Mouse (Mus musculus) hindbrain, embryonic 11.5 days (tissue): ENCODE measurements at regions not wholly inside any gene's neighbourhood (a gene's known extent, or its start where the extent isn't known, plus 50 kb on each side); places are given as distances from the start of the nearest gene placed in this dataset.
A peak's percentile ranks its signal among the peaks of the same experiment; 100 is the strongest.

Experiments
- ATAC-seq: fragments of 200-750 bp; cut with Nextera tagmentation; 2 replicates; pipeline ENCODE4 v1.8.0; 2017; ENCODE audit warnings: mild to moderate bottlenecking, moderate TSS enrichment, moderate library complexity; ENCODE audit not compliant: low FRiP score
- DNase-seq: peaks from one replicate; pipeline ENCODE4 v3.0.0-alpha.2; 2015; ENCODE audit warnings: low spot score
- H3K27ac ChIP-seq: fragments of 300-500 bp; sonication (generic); 2 replicates; pipeline ENCODE4 v1.5.1; 2014; ENCODE audit warnings: mild to moderate bottlenecking, low read depth, low read length
- H3K27me3 ChIP-seq: fragments of 300-500 bp; sonication (generic); 2 replicates; pipeline ENCODE4 v1.6.1; 2014; ENCODE audit warnings: mild to moderate bottlenecking, low read length, moderate library complexity, mixed read lengths; ENCODE audit not compliant: control insufficient read depth, insufficient read depth
- H3K36me3 ChIP-seq: fragments of 300-500 bp; sonication (generic); 2 replicates; pipeline ENCODE4 v1.6.1; 2014; ENCODE audit warnings: mild to moderate bottlenecking, low read length, moderate library complexity, mixed read lengths; ENCODE audit not compliant: control insufficient read depth, insufficient read depth
- H3K4me1 ChIP-seq: fragments of 300-500 bp; sonication (generic); replicated peaks from 2 replicates; pipeline ENCODE4 v1.6.1; 2014; ENCODE audit warnings: low read length, mixed read lengths; ENCODE audit not compliant: control insufficient read depth, insufficient read depth
- H3K4me2 ChIP-seq: fragments of 300-500 bp; sonication (generic); replicated peaks from 2 replicates; pipeline ENCODE4 v1.6.1; 2014; ENCODE audit warnings: mild to moderate bottlenecking, low read depth, low read length
- H3K4me3 ChIP-seq: fragments of 300-500 bp; sonication (generic); 2 replicates; pipeline ENCODE4 v1.5.1; 2014; ENCODE audit warnings: low read depth, low read length
- H3K9ac ChIP-seq: fragments of 300-500 bp; sonication (generic); 2 replicates; pipeline ENCODE4 v1.6.1; 2014; ENCODE audit warnings: low read depth, low read length
- H3K9me3 ChIP-seq: fragments of 300-500 bp; sonication (generic); 2 replicates; pipeline ENCODE4 v1.6.1; 2016; ENCODE audit warnings: low read length; ENCODE audit not compliant: control insufficient read depth
- WGBS: fragments of 180-500 bp; shearing (Covaris S2); extraction: QIAGEN DNeasy Blood & Tissue Kit; methylation state at CpG from one replicate; pipeline ENCODE4 v1.1.7; 2014; 5-methylcytosine and 5-hydroxymethylcytosine counted together

GRCm38 (mm10) chr10:105034711-105035386, 539.4 kb downstream of the Tmtc2 start:
- WGBS: 80% methylated on average over 1 of the region's 1 CpGs
- no peaks in the 10 kb centered on the region for H3K27me3 ChIP-seq
- no peaks in the 10 kb centered on the region for H3K4me1 ChIP-seq
- H3K4me3 ChIP-seq: no peak overlapping the region
- ATAC-seq: no peak
- no peaks in the 10 kb centered on the region for H3K36me3 ChIP-seq
- no peak overlapping the region for H3K27ac ChIP-seq
- H3K4me2 ChIP-seq: no peak overlapping the region
- no peak overlapping the region for H3K9ac ChIP-seq
- H3K9me3 ChIP-seq: no peaks in the 10 kb centered on the region
- DNase-seq: no peak

GRCm38 (mm10) chr10:105020471-105021120, 553.7 kb downstream of the Tmtc2 start:
- ATAC-seq: peak; percentile 49; the same call in 1 of the 2 replicates
- H3K27me3 ChIP-seq: no peaks in the 10 kb centered on the region
- WGBS: 63% methylated on average over 14 of the region's 14 CpGs

GRCm38 (mm10) chr10:105019774-105020470, 554.3 kb downstream of the Tmtc2 start:
- Histone ChIP-seq H3K4me1 (no peaks in the 10 kb centered on the region), H3K9ac (no peak overlapping the region)

More at GRCm38 (mm10) chr10:105020471-105021120, 553.7 kb downstream of the Tmtc2 start:
- no peak overlapping the region for H3K4me2 ChIP-seq
- H3K4me3 ChIP-seq: no peak overlapping the region
- H3K4me1 ChIP-seq: no peaks in the 10 kb centered on the region
- no peaks in the 10 kb centered on the region for H3K36me3 ChIP-seq
- DNase-seq: no peak
- no peak overlapping the region for H3K9ac ChIP-seq
- H3K27ac ChIP-seq: no peak overlapping the region
- H3K9me3 ChIP-seq: no peaks in the 10 kb centered on the region

More at GRCm38 (mm10) chr10:105019774-105020470, 554.3 kb downstream of the Tmtc2 start:
- Histone ChIP-seq H3K9me3 (no peaks in the 10 kb centered on the region), H3K36me3 (no peaks in the 10 kb centered on the region), H3K27me3 (no peaks in the 10 kb centered on the region), H3K4me3 (no peak overlapping the region), H3K4me2 (no peak overlapping the region), H3K27ac (no peak overlapping the region)
- DNase-seq: no peak
- 59% methylated on average over 11 of the region's 11 CpGs for WGBS
- no peak; the same call in 1 of the 2 replicates for ATAC-seq
